Mouse (Mus musculus): Measurements from ENCODE around the gene Rfx1.

- no peak for TF ChIP-seq CTCF (IDR thresholded peaks at IDR 0.05; ENCODE audit: insufficient read depth, low read length)
- no peak for TF ChIP-seq POLR2A (IDR thresholded peaks at IDR 0.05; ENCODE audit: borderline replicate concordance, extremely low read depth, low read depth, low read length)
These were observed 31.7 kb downstream of the Rfx1 start for GRCm38 (mm10) chr8:84098376-84098775.
